Mouse (Mus musculus): ENCODE results near the gene Nrip1.

Nrip1 gene

DNA sequence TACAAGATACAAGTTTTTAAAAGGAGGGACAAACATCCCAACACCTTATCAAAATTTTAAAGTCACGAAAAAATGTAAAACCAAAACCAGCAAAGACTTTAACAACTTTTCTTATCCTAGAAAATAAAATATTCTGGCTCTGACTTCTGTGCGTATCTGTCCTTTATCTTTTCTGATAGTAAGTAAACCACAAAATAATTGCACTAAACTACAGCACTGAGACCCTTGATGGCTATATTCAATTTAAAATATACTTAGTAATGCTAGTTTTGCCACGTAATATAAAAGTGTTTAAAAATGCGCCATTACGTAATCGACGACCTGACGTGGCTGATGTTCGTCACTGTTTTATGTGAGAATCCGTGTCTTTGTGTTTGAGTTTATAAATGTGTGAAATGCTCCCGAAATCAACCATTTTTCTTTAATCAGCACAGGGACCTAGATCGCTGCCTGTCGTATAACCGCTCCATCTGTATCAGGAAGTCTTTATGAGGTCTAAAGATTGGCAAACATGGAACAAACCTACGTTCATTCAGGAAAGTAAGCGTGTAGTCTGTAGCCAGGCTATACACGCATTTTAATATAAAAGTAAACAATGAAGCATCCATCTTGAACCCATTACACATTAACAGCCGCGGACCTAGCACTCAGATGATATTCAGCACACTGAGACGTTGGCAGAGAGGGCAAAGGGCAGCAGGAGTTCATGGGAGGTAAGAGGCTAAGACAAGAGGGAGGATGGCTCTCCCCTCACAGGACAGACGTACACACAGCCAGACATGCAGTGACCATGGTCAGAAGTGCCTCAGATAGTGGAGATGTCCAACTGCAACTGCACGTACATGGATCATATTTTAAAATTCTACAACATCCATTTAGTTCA is 56.4 kb downstream of the Nrip1 start:
- no peak for DNase-seq (ENCODE audit: extremely low spot score, low spot score)

DNA sequence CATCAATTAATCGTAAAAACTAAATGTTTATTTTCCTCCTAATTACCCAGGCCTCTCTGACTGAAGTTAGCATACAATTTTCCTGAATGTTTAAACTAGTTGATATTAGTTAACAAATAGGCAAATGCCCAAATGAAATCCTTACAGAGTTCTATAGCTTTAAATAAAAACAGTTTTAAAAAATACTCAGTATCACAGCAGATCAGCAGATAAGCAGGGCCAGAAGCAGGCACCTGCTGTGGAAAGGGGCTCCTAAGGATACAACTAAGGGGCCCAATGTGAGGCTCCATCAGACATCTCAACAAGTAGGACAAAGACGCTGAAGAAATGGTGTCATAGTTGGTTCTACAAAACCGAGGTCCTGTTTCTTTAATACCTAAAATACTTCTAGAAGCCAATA is 58.0 kb downstream of the Nrip1 start:
- no peak for DNase-seq (ENCODE audit: extremely low spot score, low spot score)

GRCm38 (mm10) chr16:76314013-76314950 is 59.3 kb downstream of the Nrip1 start:
- no peak for DNase-seq (ENCODE audit: extremely low spot score, low spot score)

GRCm38 (mm10) chr16:76312887-76313420 is 60.7 kb downstream of the Nrip1 start:
- DNase-seq (ENCODE audit: extremely low spot score, low spot score) = no peak

DNA sequence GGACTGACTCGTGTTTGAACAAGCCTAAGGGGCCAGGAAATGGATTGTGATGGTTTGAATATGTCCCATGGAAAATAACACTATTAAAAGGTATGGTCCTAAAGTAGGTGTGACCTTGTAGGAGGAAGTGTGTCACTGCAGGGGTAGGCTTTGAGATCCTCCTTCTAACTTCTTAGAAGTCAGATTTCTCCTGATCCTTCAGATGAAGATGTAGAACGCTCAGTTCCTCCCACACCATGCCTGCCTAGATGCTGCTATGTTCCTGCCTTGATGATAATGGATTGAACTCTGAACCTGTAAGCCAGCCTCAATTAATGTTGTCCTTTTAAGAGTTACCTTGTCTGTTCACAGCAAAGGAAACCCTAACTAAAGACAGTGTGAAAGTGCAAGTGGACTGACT is 62.8 kb downstream of the Nrip1 start:
- no peak for DNase-seq (ENCODE audit: extremely low spot score, low spot score)

DNA sequence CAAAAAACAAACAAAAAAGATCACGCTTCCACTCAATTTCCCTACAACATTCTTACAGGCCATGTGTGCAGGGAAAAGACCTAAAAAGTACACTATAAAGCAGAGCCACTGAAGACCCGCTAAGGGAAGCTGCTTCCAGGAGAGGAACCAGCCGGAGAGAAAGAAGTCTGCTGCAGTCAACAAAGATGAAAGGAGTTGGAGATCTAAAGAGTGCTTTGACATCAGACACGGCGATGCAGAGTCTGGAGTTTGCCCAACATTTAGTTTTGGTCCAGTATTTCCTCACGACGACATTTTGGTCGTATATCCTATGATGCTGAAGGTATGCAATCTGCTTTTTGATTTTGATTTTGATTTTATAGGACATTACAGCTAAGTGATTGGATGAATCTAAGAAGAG is 63.3 kb downstream of the Nrip1 start:
- no peak for DNase-seq (ENCODE audit: extremely low spot score, low spot score)

- DNase-seq (ENCODE audit: extremely low spot score, low spot score) = no peak
Measured at GRCm38 (mm10) chr16:76309280-76309679, 64.3 kb downstream of the Nrip1 start.

DNA sequence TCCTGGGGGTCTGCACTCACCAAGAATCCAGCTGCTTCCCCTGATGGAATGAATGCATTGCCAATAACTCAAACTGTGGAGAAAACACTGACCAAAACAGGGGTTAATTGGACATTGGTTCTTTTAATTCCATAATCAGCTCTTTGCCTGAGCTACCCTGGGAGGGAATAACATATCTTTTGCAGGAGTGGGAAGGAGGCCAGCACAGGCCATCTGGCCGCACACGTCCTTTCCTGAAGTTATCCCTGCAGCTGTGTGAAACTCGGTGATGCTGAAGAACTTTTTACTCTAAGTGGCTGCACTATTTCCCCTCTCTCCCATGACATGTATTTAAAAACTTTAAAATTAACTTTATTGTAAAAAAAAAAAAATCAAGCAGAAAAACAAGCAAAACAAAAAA is 66.6 kb downstream of the Nrip1 start:
- no peak for DNase-seq (ENCODE audit: extremely low spot score, low spot score)

DNA sequence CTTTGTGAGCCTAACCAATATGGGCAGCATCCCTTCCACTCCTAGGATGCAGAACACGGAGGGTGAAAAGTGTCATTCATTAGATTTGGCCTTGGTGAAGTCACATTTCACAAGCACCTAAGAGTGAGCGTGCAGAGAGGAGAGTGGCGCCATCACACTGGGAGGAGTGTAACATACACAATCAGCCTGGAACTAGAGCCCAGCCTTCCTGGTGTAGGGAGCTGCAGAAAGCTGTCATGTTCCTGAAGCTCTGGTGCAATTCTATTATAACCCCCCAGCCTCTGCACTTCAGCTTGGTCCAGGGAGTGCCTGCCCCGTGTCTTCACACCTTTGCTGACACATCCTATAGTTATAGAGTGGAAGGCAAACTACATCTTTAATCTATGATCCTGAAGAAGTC is 67.2 kb downstream of the Nrip1 start:
- no peak for DNase-seq (ENCODE audit: extremely low spot score, low spot score)

DNA sequence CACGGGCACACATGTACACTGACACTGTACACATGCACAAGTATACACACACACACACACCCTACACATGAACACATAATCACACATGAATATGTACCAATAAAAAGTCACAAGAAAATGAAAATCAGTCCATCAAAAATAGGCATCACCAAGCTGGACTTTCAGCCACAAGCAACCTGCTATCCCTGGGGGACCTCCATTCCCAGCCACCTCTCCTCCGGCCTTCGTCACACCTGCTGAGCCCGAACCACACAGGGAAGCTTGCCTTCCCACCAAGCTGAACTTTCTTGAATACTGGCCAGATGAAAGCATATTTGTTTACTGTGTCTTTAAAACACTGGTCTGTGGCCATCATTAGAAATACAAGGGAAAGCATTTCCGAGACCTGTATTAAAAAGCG is 70.2 kb downstream of the Nrip1 start:
- no peak for DNase-seq (ENCODE audit: extremely low spot score, low spot score)

GRCm38 (mm10) chr16:76301728-76302050 is 71.9 kb downstream of the Nrip1 start:
- no peak for DNase-seq (ENCODE audit: extremely low spot score, low spot score)

DNA sequence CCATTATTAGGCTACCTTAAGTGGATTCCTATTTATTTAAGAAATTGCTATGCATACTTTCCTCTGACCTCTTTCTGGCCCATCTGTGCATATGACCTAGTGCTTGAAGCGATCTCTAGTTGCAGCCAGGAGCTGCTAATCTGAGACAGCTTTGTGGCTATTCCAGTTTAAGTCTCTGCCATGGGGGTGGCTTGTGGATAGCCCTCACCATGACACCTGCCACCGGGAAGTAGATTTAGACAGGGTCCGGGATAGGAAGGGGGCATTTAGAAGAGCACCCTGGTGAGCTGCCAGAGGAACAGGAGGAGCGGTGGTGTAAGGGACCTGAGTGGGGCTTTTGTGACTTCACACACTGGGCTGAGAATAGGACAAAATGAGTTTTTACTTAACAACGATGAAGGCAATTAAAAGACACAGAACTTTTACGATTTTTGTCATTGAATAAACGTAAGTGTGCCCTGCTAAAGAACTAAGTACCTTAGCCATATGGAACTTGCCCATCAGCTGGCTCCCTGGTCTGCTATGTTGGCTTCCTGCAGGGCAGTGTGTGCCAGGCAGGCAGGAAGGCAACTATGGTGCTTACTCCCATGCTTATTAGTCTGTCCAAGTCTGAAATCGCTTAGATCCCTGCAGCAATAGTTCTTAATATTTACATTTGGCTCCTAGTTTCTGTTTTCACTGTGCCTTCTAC is 72.4 kb downstream of the Nrip1 start:
- no peak for DNase-seq (ENCODE audit: extremely low spot score, low spot score)

DNA sequence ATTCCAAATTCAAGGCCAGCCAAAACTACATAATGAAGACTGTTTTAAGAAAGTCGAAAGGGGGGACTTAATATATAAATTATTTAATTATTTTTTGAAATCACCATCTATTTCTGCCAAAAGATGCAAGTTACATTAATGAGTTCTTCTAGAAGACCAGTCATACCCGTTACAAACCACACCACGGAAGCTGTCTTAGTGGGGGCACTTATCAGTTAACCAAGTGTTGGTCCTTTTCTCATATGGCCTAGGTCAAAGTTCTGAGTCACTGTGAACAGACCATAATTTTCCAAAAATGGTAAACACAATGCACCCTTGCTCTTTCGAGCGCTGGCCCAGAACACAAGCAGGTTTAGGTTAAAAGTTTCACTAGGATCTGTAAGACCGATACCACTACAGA is 73.2 kb downstream of the Nrip1 start:
- no peak for DNase-seq (ENCODE audit: extremely low spot score, low spot score)

DNA sequence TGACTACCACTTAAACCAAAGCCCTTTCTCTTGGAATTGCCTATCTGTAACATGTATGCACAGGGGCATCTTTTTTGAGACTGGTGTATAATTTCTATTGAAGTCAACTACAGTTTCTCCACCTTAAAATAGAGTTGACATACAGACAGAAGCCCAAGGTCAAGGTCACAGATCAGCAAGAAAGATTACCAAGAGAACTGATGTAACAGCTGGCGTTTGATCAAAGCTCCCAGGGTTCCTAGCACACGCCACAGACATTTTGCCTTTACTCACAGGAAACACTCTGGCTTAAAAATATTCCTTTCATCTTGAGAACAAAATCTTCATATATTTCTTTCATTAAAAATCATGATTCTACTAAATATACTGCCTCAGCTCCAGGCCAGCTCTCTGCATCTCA is 74.1 kb downstream of the Nrip1 start:
- no peak for DNase-seq (ENCODE audit: extremely low spot score, low spot score)

DNA sequence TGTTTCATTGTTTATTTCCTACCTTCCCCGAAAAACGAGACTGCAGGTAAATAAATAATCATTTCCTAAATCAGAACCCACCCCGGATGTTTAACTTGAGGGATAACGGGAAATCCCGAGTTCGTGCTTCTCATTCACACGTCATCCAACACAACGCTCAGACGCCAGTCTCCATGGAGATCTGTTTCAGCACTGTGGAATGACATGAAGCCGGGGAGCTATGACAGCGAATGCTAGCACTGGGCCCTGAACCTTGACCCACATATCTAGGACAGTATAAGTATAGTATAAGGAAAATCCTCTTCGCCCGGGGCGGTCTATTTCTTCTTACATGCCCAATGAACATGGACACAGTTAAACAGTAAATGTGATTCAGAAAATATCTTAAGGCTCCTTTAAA is 78.3 kb downstream of the Nrip1 start:
- no peak for DNase-seq (ENCODE audit: extremely low spot score, low spot score)

DNA sequence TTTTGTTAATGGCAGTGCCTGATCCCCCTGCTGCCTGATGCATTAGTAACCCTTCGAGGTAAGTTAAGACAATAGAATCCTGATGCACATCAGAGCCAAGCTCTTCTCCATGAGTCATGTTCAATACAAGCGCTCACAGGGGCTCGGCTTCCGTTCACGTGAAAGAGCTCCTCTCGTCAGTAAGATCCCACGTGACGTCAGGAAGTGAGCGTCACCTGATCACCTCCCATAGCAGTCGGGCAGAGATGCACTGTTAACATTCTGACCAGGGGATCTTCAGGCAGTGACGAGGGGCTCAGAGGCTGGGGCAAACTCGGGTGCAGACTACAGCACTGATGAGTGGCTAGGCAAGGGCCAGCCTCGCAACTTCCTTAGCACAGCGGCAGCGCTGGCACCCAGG is 79.1 kb downstream of the Nrip1 start:
- no peak for DNase-seq (ENCODE audit: extremely low spot score, low spot score)

- no peak for DNase-seq (ENCODE audit: extremely low spot score, low spot score)
Measured at GRCm38 (mm10) chr16:76293765-76294463, 79.7 kb downstream of the Nrip1 start.

GRCm38 (mm10) chr16:76293176-76293575 is 80.5 kb downstream of the Nrip1 start:
- no peak for DNase-seq (ENCODE audit: extremely low spot score, low spot score)

DNA sequence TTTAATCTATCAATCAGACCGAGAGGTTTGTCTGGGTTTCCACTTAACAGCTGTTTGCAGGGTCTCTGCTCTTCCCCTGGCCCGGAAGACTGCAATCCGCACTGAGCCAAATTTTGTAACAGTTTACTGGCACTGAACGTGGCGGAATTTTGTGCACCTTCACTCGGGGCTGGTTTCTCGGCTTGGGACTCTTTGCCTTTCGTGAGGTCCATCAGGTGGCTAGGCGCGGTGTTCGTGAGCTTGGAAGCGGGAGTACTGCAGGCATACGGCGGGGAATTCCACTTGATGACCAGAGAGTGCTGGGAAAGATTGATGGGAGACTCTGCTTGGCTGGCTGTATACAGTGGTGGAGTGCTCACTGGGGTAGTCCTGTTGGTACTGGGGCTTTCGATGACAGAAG is 81.0 kb downstream of the Nrip1 start:
- DNase-seq (ENCODE audit: extremely low spot score, low spot score) = no peak

DNA sequence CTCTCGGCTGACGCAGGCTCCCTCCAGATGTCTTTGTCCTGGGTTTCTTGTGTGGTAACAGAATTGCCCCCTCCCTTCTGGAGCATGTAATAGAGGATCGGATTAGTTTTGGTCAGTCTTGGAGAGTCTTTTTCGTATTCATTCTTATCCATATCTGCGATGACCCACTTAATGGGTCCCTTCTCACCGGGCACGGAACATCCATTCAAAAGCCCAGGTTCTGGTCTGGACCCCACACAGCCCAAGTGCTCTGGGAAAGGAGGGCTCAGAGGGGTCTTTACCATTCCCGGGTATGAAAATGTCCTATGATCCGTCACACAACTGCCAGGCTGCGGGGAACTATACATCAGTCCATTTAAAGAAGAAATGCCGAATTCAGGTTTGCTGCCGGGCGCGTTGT is 82.3 kb downstream of the Nrip1 start:
- no peak for DNase-seq (ENCODE audit: extremely low spot score, low spot score)

- DNase-seq (ENCODE audit: extremely low spot score, low spot score) = no peak
Measured at GRCm38 (mm10) chr16:76289495-76289894, 84.1 kb downstream of the Nrip1 start.
